Mouse (Mus musculus): ENCODE data around the gene Hal. TPM values are rescaled to one million over a fixed set of nuclear protein-coding genes. Genes with fewer than 3 reads are reported as not detected.

The Hal gene
- polyA plus RNA-seq, 1 experiment from 2014 or later, result 0.05 TPM

GRCm38 (mm10) chr10:93519756-93520155 lies 31.2 kb downstream of the Hal start:
- Histone ChIP-seq H3K27ac (ENCODE audit: low read depth, low read length) (no peak overlapping the region), H3K4me3 (ENCODE audit: low read depth, low read length) (no peak overlapping the region), H3K4me1 (ENCODE audit: control insufficient read depth, insufficient read depth, low read length) (no peaks in the 10 kb centered on the region), H3K9me3 (ENCODE audit: control insufficient read depth, low read length) (no peaks in the 10 kb centered on the region), H3K36me3 (ENCODE audit: control insufficient read depth, insufficient read depth, low read length) (no peaks in the 10 kb centered on the region), H3K9ac (replicated peaks; ENCODE audit: low read depth, low read length) (no peak overlapping the region), H3K4me2 (ENCODE audit: low read depth, low read length) (no peak overlapping the region), H3K27me3 (ENCODE audit: control insufficient read depth, insufficient read depth, low read length) (no peaks in the 10 kb centered on the region)
- no peak for ATAC-seq (ENCODE audit: low read depth)
- 93% methylated on average over 5 of the region's 5 CpGs for WGBS

GRCm38 (mm10) chr10:93520994-93521393 lies 32.4 kb downstream of the Hal start:
- Histone ChIP-seq H3K9me3 (ENCODE audit: control insufficient read depth, low read length) (no peaks in the 10 kb centered on the region), H3K27ac (ENCODE audit: low read depth, low read length) (no peak overlapping the region), H3K4me1 (ENCODE audit: control insufficient read depth, insufficient read depth, low read length) (no peaks in the 10 kb centered on the region), H3K36me3 (ENCODE audit: control insufficient read depth, insufficient read depth, low read length) (no peaks in the 10 kb centered on the region), H3K4me3 (ENCODE audit: low read depth, low read length) (no peak overlapping the region), H3K4me2 (ENCODE audit: low read depth, low read length) (no peak overlapping the region), H3K27me3 (ENCODE audit: control insufficient read depth, insufficient read depth, low read length) (no peaks in the 10 kb centered on the region), H3K9ac (replicated peaks; ENCODE audit: low read depth, low read length) (no peak overlapping the region)
- no peak for ATAC-seq (ENCODE audit: low read depth)
- 70% methylated on average over 4 of the region's 4 CpGs for whole genome bisulfite sequencing

GRCm38 (mm10) chr10:93525329-93525728 lies 36.8 kb downstream of the Hal start:
- WGBS, result 83% methylated on average over 1 of the region's 1 CpGs

GRCm38 (mm10) chr10:93538287-93538686 lies 49.7 kb downstream of the Hal start:
- H3K4me2 ChIP-seq (ENCODE audit: low read depth, low read length), result no peak overlapping the region
- WGBS, result 91% methylated on average over 2 of the region's 2 CpGs
- H3K4me3 ChIP-seq (ENCODE audit: low read depth, low read length), result no peak overlapping the region
- H3K9ac ChIP-seq (replicated peaks; ENCODE audit: low read depth, low read length), result no peak overlapping the region
- no peak for ATAC-seq (ENCODE audit: low read depth)
- no peaks in the 10 kb centered on the region for H3K36me3 ChIP-seq (ENCODE audit: control insufficient read depth, insufficient read depth, low read length)
- no peaks in the 10 kb centered on the region for H3K9me3 ChIP-seq (ENCODE audit: control insufficient read depth, low read length)
- H3K4me1 ChIP-seq (ENCODE audit: control insufficient read depth, insufficient read depth, low read length), result 0 out of 2 replicates have a peak, but pooled peaks cover 6% of the 10 kb centered on the region
- no peak overlapping the region for H3K27ac ChIP-seq (ENCODE audit: low read depth, low read length)
- H3K27me3 ChIP-seq (ENCODE audit: control insufficient read depth, insufficient read depth, low read length), result no peaks in the 10 kb centered on the region

More at GRCm38 (mm10) chr10:93525329-93525728, 36.8 kb downstream of the Hal start:
- Histone ChIP-seq H3K4me2 (ENCODE audit: low read depth, low read length) (no peak overlapping the region), H3K9ac (replicated peaks; ENCODE audit: low read depth, low read length) (no peak overlapping the region), H3K27ac (ENCODE audit: low read depth, low read length) (no peak overlapping the region), H3K36me3 (ENCODE audit: control insufficient read depth, insufficient read depth, low read length) (no peaks in the 10 kb centered on the region), H3K27me3 (ENCODE audit: control insufficient read depth, insufficient read depth, low read length) (no peaks in the 10 kb centered on the region), H3K4me1 (ENCODE audit: control insufficient read depth, insufficient read depth, low read length) (no peaks in the 10 kb centered on the region), H3K9me3 (ENCODE audit: control insufficient read depth, low read length) (no peaks in the 10 kb centered on the region), H3K4me3 (ENCODE audit: low read depth, low read length) (no peak overlapping the region)
- no peak for ATAC-seq (ENCODE audit: low read depth)

- WGBS, result 50% methylated on average over 6 of the region's 6 CpGs
- no peak for ATAC-seq (ENCODE audit: low read depth)
- H3K4me3 ChIP-seq (ENCODE audit: low read depth, low read length), result no peak overlapping the region
These were observed 50.2 kb downstream of the Hal start for GRCm38 (mm10) chr10:93538818-93539217.

GRCm38 (mm10) chr10:93539775-93540430 lies 51.3 kb downstream of the Hal start, which contains the start of gene Amdhd1:
Gene Amdhd1, minus strand, starts transcription at chr10:93540033.
- 4% methylated on average over 35 of the region's 35 CpGs for WGBS
- H3K4me1 ChIP-seq (ENCODE audit: control insufficient read depth, insufficient read depth, low read length), result 0 out of 2 replicates have a peak, but pooled peaks cover 6% of the 10 kb centered on the region
- H3K4me2 ChIP-seq (ENCODE audit: low read depth, low read length), result peak within 1 kb of the TSS; percentile 63
- no peaks in the 10 kb centered on the region for H3K36me3 ChIP-seq (ENCODE audit: control insufficient read depth, insufficient read depth, low read length)
- H3K9me3 ChIP-seq (ENCODE audit: control insufficient read depth, low read length), result no peaks in the 10 kb centered on the region
- H3K27me3 ChIP-seq (ENCODE audit: control insufficient read depth, insufficient read depth, low read length), result no peaks in the 10 kb centered on the region
- 0 out of 2 replicates have a peak within 1 kb of the TSS, but pooled peaks have one; percentile 12 for H3K9ac ChIP-seq (replicated peaks; ENCODE audit: low read depth, low read length)
- no peak within 1 kb of the TSS for H3K27ac ChIP-seq (ENCODE audit: low read depth, low read length)
- H3K4me3 ChIP-seq (ENCODE audit: low read depth, low read length), result peak within 1 kb of the TSS; percentile 27
- ATAC-seq (ENCODE audit: low read depth), result peak; percentile 93

More at GRCm38 (mm10) chr10:93538818-93539217, 50.2 kb downstream of the Hal start:
- Histone ChIP-seq H3K4me1 (ENCODE audit: control insufficient read depth, insufficient read depth, low read length) (0 out of 2 replicates have a peak, but pooled peaks cover 6% of the 10 kb centered on the region), H3K27ac (ENCODE audit: low read depth, low read length) (no peak overlapping the region), H3K36me3 (ENCODE audit: control insufficient read depth, insufficient read depth, low read length) (no peaks in the 10 kb centered on the region), H3K27me3 (ENCODE audit: control insufficient read depth, insufficient read depth, low read length) (no peaks in the 10 kb centered on the region), H3K9ac (replicated peaks; ENCODE audit: low read depth, low read length) (no peak overlapping the region), H3K9me3 (ENCODE audit: control insufficient read depth, low read length) (no peaks in the 10 kb centered on the region), H3K4me2 (ENCODE audit: low read depth, low read length) (no peak overlapping the region)

GRCm38 (mm10) chr10:93540431-93541210 lies 52.1 kb downstream of the Hal start, which contains the start of gene Ccdc38:
Gene Ccdc38, plus strand, starts transcription at chr10:93540632.
- H3K27me3 ChIP-seq (ENCODE audit: control insufficient read depth, insufficient read depth, low read length), result no peaks in the 10 kb centered on the region
- H3K36me3 ChIP-seq (ENCODE audit: control insufficient read depth, insufficient read depth, low read length), result no peaks in the 10 kb centered on the region
- peak within 1 kb of the TSS; percentile 63 for H3K4me2 ChIP-seq (ENCODE audit: low read depth, low read length)
- H3K4me1 ChIP-seq (ENCODE audit: control insufficient read depth, insufficient read depth, low read length), result 0 out of 2 replicates have a peak, but pooled peaks cover 6% of the 10 kb centered on the region
- whole genome bisulfite sequencing, result 77% methylated on average over 17 of the region's 17 CpGs
- H3K4me3 ChIP-seq (ENCODE audit: low read depth, low read length), result peak within 1 kb of the TSS; percentile 27
- no peaks in the 10 kb centered on the region for H3K9me3 ChIP-seq (ENCODE audit: control insufficient read depth, low read length)
- no peak within 1 kb of the TSS for H3K27ac ChIP-seq (ENCODE audit: low read depth, low read length)
- H3K9ac ChIP-seq (replicated peaks; ENCODE audit: low read depth, low read length), result 0 out of 2 replicates have a peak within 1 kb of the TSS, but pooled peaks have one; percentile 12
- no peak for ATAC-seq (ENCODE audit: low read depth)

- H3K4me2 ChIP-seq (ENCODE audit: low read depth, low read length), result no peak overlapping the region
- H3K27me3 ChIP-seq (ENCODE audit: control insufficient read depth, insufficient read depth, low read length), result no peaks in the 10 kb centered on the region
- no peak overlapping the region for H3K27ac ChIP-seq (ENCODE audit: low read depth, low read length)
- no peak for ATAC-seq (ENCODE audit: low read depth)
- H3K9ac ChIP-seq (replicated peaks; ENCODE audit: low read depth, low read length), result no peak overlapping the region
- no peaks in the 10 kb centered on the region for H3K36me3 ChIP-seq (ENCODE audit: control insufficient read depth, insufficient read depth, low read length)
- 0 out of 2 replicates have a peak, but pooled peaks cover 6% of the 10 kb centered on the region for H3K4me1 ChIP-seq (ENCODE audit: control insufficient read depth, insufficient read depth, low read length)
- H3K9me3 ChIP-seq (ENCODE audit: control insufficient read depth, low read length), result no peaks in the 10 kb centered on the region
- no peak overlapping the region for H3K4me3 ChIP-seq (ENCODE audit: low read depth, low read length)
- WGBS, result 83% methylated on average over 1 of the region's 1 CpGs
These were observed 53.0 kb downstream of the Hal start for GRCm38 (mm10) chr10:93541585-93541984.

GRCm38 (mm10) chr10:93542356-93542755 lies 53.8 kb downstream of the Hal start:
- Histone ChIP-seq H3K27me3 (ENCODE audit: control insufficient read depth, insufficient read depth, low read length) (no peaks in the 10 kb centered on the region), H3K9me3 (ENCODE audit: control insufficient read depth, low read length) (no peaks in the 10 kb centered on the region), H3K9ac (replicated peaks; ENCODE audit: low read depth, low read length) (no peak overlapping the region), H3K4me1 (ENCODE audit: control insufficient read depth, insufficient read depth, low read length) (0 out of 2 replicates have a peak, but pooled peaks cover 6% of the 10 kb centered on the region), H3K4me2 (ENCODE audit: low read depth, low read length) (no peak overlapping the region), H3K4me3 (ENCODE audit: low read depth, low read length) (no peak overlapping the region), H3K27ac (ENCODE audit: low read depth, low read length) (no peak overlapping the region), H3K36me3 (ENCODE audit: control insufficient read depth, insufficient read depth, low read length) (no peaks in the 10 kb centered on the region)
- 25% methylated on average over 4 of the region's 4 CpGs for WGBS
- no peak for ATAC-seq (ENCODE audit: low read depth)
